Mouse (Mus musculus) retina, postnatal 7 days (tissue): Measurements from ENCODE around the gene Cyren.

Experiments
- DNase-seq: peaks from one replicate; pipeline ENCODE4 v3.0.0-alpha.2; 2012; ENCODE audit warnings: low read depth, low spot score

Cyren gene

GRCm38 (mm10) chr6:34877509-34878321 is at the start of gene Cyren:
Gene Cyren, minus strand, starts transcription at chr6:34878060.
- DNase-seq, result peak; percentile 94

DNA sequence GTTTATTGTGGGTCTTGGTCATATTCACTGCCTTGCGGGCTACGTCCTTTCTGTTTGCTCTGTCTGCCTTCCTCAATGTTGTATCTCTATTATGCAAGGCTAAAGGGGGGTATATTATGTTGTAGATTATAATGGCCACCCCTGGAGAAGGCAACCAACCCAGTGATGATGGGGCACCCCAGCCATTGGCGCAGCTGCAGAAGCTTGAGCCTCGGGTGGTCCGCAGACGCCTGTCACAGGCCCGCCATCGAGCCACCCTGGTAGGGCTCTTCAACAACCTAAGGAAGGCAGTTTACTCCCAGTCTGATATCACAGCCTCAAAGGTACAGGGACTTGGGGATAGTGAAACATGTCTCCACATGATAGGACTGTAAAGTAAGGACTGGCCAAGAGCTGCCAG is 49.7 kb upstream of the Cyren start:
- DNase-seq, result no peak

DNA sequence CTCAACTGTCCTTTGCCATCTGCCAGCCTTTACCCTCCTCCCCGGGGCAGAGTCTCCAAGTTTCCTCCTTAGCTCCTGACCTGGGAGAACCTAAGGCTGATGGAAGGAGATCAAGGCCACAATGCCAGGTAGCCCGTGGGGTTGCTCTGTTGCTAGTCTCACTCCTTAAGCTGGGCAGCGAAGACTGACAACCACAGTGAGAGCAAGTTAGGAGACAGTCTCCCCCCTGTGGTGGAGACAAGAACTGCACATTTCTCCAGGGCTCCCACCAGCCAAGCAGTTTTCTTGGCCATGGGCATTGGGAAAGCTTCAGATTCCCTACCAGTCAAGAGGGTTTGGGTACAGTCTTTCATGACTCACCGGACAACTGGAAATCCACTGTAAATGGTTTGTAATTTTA is 49.3 kb upstream of the Cyren start:
- peak; percentile 50 for DNase-seq

DNA sequence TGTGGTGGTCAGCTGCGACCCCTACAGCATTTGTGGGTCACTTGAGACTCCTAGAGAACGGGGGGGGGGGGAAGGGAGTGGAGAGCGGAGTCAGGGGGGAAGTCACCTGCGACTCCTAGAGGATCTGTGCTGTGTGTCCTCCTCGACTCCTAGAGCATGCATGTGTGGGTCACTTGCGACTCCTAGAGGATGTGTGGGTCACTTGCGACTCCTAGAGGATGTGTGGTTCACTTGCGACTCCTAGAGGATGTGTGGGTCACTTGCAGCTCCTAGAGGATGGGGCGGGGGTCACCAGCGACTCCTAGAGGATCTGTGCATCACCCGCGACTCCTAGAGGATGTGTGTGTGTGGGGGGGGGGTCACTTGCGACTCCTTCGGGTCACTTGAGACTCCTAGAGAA is 44.1 kb upstream of the Cyren start:
- DNase-seq, result peak; percentile 39

GRCm38 (mm10) chr6:34920631-34921030 is 42.8 kb upstream of the Cyren start:
- DNase-seq, result no peak

- DNase-seq, result no peak
Measured at GRCm38 (mm10) chr6:34919956-34920355, 42.1 kb upstream of the Cyren start, which contains the start of gene Stra8. Gene Stra8, plus strand, starts transcription at chr6:34920163.

- no peak for DNase-seq
Measured at GRCm38 (mm10) chr6:34919146-34919545, 41.3 kb upstream of the Cyren start.

GRCm38 (mm10) chr6:34914462-34914861 is 36.6 kb upstream of the Cyren start:
- DNase-seq, result no peak

DNA sequence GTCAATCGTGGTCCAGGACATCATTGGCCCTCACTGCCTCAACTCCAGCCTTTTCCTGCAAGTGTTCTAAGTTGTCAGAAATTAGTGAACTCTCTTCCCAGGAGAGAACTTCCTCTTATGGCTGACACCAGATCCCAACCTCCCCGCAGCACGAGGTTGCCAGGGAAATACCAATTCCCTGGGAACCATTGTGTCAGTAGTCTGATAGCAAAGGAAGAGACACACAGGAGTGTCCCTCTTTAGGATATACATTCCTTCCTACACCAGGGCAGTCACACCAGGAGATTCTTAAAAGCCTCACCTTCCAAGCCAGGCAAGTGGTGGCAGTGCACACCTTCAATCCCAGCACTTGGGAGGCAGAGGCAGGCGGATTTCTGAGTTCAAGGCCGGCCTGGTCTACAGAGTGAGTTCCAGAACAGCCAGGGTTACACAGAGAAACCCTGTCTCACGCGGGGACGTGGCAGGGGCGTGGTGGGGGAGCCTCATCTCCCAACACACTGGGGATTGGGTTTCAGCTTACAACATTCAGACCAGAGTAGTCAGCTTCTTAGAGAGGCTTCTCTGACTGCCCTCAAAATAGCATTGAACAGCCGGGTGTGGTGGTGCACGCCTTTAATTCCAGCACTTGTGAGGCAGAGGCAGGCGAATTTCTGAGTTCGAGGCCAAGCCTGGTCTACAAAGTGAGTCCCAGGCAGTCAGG is 35.6 kb upstream of the Cyren start:
- no peak for DNase-seq

DNA sequence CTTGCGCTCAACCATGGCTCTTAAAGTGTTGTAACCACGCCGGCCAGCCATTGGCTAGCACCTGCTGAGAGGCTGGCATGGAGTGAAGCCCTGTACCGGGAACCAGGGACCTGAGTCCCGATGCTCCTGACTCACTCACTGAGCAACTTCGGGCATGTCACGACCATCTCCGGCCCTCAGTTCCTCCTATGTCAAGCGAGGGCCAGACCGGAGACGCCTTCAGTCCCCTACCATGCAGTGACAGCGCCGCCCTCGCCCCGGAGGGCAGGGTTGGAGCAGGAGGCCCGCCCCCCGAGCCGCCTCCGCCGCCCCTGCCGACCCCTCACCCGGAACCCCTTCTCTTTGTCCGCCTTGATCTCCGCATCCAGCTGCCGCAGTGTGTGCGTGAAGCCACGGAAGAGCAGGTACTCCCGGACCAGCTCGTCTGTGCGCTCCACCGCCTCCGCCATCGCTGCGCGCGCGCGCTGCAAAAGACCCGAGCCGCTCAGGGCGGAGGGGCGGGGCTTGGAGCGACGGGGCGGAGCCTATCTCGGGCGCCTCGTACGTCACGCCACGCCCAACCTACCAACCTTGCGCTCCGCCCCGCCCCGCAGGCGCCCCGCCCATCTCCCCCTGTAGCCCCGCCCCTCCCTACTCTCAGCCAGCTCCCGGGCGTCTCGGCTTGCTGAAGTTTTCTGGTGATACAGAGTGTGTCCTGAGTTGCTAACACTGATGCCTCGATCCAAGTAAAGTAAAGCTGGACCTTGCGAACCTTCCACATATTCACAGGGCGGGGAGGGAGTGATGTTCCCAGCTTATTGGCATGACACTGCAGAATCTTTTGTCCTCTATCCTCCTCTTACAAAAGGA is 32.7 kb upstream of the Cyren start, which contains the start of gene Wdr91:
Gene Wdr91 (minus strand): TSS at position 506 of the 849 bp plus-strand sequence.
- peak; percentile 90 for DNase-seq

DNA sequence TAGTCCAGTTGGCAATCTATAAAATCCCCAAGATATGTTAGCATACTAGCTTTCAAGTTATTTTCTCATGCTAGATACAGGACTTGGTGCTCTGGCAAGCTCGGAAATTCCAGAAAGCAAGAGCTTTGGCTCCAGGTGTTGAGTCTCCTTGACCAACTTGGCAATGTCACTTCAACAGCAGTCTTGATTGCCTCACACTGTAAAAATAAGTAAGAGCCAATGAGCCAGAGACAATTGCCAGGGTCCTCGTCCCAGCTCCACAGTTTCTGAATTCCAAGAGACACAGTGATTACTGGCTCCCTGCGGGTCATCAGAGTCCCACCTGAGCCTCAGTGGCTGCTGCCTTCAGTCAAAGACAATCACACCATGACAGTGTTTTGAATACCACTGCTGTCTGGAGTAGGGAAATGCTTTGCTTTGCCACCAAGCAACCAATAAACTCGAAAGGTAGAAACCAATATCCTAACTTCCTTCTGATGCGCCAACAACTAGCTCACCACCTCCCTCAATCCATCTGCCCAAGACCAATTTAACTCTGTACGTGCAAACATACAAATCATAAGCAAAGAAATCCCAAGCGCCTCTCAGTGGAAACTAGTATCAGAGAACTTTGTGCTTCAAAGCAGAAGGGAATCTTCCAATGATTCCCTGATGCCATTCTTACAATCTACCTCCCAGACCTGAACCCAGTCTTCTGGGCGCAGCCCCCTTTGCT is 31.9 kb upstream of the Cyren start:
- no peak for DNase-seq

DNA sequence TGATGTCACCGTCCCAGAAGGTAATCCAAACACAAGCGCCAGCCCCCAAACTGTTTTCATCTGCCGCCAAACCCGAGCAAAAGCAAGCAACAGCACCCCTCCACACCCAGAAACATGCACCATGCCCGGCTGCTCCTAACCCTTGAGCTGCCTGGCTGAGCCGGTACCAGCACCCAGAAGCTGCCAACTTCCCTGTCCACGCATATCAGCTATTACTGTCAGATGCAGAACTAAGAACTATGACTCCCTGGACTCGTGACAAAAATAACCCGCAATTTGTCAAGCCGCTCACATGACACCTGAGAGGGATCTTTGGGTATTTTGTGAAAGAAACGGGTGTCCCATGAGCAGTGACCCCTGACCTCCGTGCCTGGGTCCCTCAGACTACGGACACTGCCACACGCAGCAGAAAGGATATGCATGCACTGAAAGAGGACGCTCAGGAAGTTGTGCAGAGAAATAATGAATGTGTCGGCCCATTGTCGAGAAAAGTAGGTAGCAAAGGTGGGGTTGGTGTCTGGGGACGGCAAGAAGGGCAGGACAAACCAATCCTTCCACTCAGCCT is 29.9 kb upstream of the Cyren start:
- no peak for DNase-seq

- DNase-seq, result no peak
Measured at GRCm38 (mm10) chr6:34907121-34907614, 29.3 kb upstream of the Cyren start.

GRCm38 (mm10) chr6:34906661-34907060 is 28.8 kb upstream of the Cyren start:
- DNase-seq, result no peak

DNA sequence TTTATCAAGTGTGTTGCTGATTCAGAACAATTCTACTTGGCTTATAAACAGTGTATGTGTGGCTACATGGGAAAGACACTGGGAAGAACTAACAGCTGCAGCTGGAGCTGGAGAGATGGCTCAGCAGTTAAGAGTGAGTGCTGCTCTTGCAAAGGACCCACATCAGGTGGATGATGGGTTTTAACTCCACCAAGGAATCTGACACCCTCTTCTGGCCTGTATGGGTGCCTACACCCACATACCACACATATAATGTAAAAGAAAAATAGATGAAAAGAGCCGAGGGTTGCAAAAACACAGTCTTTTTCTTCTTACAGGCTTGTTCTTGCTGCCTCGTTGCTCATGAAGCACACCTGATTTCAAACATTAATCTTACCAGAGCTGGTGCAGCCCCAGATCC is 28.3 kb upstream of the Cyren start:
- DNase-seq, result no peak

- DNase-seq, result no peak
Measured at GRCm38 (mm10) chr6:34904361-34904760, 26.5 kb upstream of the Cyren start.

- DNase-seq, result no peak
Measured at GRCm38 (mm10) chr6:34903851-34904250, 26.0 kb upstream of the Cyren start.

- no peak for DNase-seq
Measured at GRCm38 (mm10) chr6:34903441-34903840, 25.6 kb upstream of the Cyren start.

GRCm38 (mm10) chr6:34902578-34902977 is 24.7 kb upstream of the Cyren start:
- DNase-seq, result no peak

GRCm38 (mm10) chr6:34901911-34902444 is 24.1 kb upstream of the Cyren start:
- no peak for DNase-seq

DNA sequence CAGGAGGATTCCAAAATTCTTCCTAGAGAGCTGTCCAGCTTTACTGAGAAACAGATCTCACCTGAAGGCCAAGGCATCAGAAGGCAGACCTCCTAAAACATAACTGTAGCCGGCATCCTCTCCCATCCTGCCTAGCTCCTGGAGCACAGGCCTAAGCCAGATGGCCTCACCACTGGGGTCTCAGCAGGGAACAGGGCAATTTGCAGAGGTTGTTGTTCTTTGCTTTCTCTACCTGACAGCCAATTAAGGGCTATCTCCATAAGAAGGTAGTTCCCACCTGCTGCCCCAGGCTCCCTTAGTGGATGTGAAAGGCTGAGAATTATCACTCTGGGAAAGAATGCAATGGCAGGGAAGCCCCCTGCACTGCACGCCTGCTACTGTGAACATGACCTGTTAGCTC is 23.1 kb upstream of the Cyren start:
- no peak for DNase-seq
